Mouse (Mus musculus) mesoderm, embryonic 11.5 days (tissue): Measurements from ENCODE around the gene Adam33.

Experiments
- DNase-seq: peaks from one replicate; pipeline ENCODE4 v3.0.0-alpha.2; 2012; ENCODE audit warnings: low read depth, low spot score

Gene Adam33

DNA sequence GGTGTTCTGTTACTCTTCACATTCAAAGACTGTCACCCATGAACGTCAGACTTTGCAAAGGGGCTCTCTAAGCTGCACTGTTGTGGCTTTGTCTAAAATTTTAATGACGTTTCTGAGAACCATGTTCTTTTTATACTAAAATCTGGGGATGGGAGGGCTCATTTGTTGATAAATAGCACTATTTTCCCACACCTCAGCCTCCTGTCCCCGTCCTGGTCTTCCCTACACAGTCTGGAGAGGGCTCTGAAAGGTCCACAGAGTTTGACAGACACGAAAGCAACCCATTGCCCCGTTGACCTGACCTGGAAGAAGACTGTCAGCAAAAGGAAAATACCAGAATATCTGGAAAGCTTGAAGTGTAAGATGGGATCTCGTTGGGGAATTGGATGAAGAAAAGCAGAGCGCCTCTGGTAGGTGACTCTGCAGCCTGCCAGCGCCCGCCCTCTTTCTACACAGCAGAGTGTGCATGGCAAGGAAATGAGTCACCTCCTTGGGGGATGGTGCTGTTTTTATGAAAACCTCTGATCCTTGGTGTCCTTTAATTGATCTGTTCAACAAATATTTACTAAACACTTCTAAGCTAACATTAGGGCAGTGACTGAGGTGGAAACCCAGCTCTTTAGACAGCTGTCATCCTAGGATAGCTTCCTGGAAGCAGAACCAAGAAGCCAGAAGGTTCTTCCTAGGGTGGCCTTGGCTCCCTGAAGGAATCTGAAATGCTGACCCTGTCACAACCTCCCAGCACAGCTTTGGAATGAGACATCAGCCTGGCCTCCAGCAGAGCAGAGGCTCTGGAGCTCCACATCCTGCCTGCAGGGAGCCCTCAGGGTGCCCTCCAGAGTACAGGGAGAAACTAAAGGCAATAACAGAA is 34.3 kb downstream of the Adam33 start:
- DNase-seq = no peak

DNA sequence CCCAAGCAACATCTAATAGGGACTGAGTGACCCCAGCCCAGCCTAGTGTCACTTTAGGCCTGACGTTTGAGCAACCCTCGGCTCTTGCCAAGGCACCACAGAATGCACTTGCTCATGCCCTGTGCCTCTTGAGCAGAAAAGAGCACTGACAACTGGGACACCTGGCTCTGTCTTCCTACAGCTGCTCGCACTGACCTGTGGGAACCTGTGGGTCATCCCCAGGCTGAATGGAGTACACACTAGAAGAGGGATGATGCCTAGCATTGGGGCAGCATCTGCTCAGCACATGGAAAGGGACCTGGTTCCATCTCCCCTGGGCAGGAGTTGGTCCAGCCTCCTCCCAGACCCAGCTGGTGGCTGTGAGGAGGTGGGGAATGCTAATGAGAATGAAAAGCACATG is 36.7 kb downstream of the Adam33 start:
- DNase-seq = no peak

DNA sequence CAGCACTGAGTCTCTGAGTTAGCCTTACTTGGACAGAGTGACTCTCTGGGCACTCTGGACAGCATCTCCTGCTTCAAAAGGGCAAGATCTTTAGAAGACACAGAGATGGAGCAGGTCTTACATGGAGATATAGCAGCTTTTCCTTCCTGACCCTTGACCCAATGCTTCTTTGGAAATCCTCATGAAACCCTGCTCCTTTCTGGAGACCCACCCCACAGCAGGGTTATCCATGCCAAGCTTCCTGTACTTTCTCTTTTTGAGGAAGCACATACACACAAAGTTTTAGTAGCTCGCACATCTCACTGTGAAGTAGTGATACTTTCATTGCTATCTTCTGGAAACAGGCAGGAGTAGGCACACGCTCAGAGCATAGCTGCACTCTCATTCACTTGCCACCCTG is 38.4 kb downstream of the Adam33 start:
- no peak for DNase-seq

DNA sequence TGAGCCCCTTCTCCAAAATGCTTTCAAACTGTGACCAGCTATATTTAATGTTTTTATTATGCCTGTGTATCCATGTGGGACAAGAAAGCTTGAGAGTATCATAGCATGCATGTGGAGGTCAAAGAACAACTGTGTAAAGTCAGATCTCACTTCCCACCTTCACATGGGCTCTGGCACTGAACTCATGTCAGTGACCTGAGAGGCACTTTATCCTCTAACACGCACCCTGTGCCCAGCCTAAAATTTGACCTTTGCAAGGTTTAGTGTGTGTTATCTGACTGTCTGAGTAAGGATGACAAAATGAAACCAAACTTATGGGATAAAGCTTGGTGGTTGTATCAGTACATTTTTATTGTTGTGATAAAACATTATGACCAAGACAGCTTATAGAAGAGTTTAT is 53.0 kb downstream of the Adam33 start:
- no peak for DNase-seq

DNA sequence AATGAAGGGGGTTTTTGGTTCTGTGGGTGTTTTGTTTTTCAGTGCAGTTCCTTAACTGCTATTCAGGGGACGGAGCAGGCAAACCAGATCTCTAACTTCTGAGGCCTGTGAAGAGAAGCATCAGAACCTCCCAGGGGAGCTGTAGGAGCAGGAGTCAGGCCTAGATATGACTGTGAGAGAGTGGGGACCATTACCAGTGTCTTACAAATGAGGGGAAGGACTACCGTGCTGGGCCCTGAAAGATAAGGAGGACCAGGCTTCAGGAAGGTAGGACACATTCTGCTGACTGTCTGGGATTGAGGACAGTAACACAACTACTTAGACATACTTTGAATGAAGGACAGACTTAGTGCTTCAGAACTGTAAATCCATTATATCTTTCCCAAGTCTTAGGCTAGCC is 54.5 kb downstream of the Adam33 start:
- no peak for DNase-seq
